Mouse (Mus musculus) C2C12 (cell line): ENCODE data around the gene Vmn1r171. TPM values are rescaled to one million over a fixed set of nuclear protein-coding genes. Genes with fewer than 3 reads are reported as not detected.
"Not testable (repeated sequence)": the region's sequence is repeated elsewhere in the genome, so short reads cannot be mapped to it uniquely, and the experiment has no call there.

Source experiments
- H3K27me3 ChIP-seq: one replicate; pipeline ENCODE4 v1.6.1; 2011; ENCODE audit not compliant: control insufficient read depth, insufficient read depth, insufficient read length
- H3K36me3 ChIP-seq: one replicate; pipeline ENCODE4 v1.6.1; 2011; ENCODE audit not compliant: control insufficient read depth, insufficient read depth
- H3K4me3 ChIP-seq: one replicate; pipeline ENCODE4 v1.5.1; 2011; ENCODE audit warnings: mild to moderate bottlenecking, control low read depth; ENCODE audit not compliant: poor library complexity, insufficient read depth, severe bottlenecking
- H3K79me2 ChIP-seq: one replicate; pipeline ENCODE4 v1.6.1; 2011; ENCODE audit not compliant: control insufficient read depth, insufficient read depth
- H3K79me3 ChIP-seq: one replicate; pipeline ENCODE4 v1.6.1; 2011; ENCODE audit warnings: low read depth, control low read depth
- H3ac ChIP-seq: one replicate; pipeline ENCODE3; 2011; ENCODE audit warnings: low read depth; ENCODE audit not compliant: control insufficient read depth, insufficient read length
- CEBPB ChIP-seq: IDR thresholded peaks from one replicate; pipeline ENCODE4 v1.6.1; 2011; ENCODE audit warnings: low read depth, mild to moderate bottlenecking, control low read depth, moderate library complexity
- CTCF ChIP-seq: IDR thresholded peaks from one replicate; pipeline ENCODE4 v1.5.1; 2011; ENCODE audit not compliant: control insufficient read depth, insufficient read depth, insufficient read length
- FOSL1 ChIP-seq: IDR thresholded peaks from one replicate; pipeline ENCODE4 v1.8.0; 2011; ENCODE audit warnings: mild to moderate bottlenecking, low read length; ENCODE audit not compliant: poor library complexity, insufficient read depth, severe bottlenecking
- MAX ChIP-seq: IDR thresholded peaks from one replicate; pipeline ENCODE4 v1.6.1; 2011; ENCODE audit warnings: mild to moderate bottlenecking, control low read depth
- MYOD1 ChIP-seq: IDR thresholded peaks from one replicate; pipeline ENCODE4 v1.6.1; 2011; ENCODE audit warnings: low read depth; ENCODE audit not compliant: control insufficient read depth, insufficient read length
- MYOG ChIP-seq: IDR thresholded peaks from one replicate; pipeline ENCODE4 v1.6.1; 2011; ENCODE audit not compliant: control insufficient read depth, insufficient read length; ENCODE audit errors: extremely low read depth
- USF1 ChIP-seq: IDR thresholded peaks from one replicate; pipeline ENCODE4 v1.6.1; 2011; ENCODE audit warnings: low read depth, mild to moderate bottlenecking, control low read depth, moderate library complexity
- long read RNA-seq, 2 experiments: library from polyadenylated mRNA; unstranded; transcript quantifications; one replicate each; pipeline ENCODE4 v2.0.0; 2019 to 2020
- polyA plus RNA-seq: library from polyadenylated mRNA; unstranded; fragments of >200 nt; fragmentation: generic; extraction: Trizol; gene quantifications from one replicate; pipeline ENCODE4 v1.2.1, GENCODE M21; 2012; ENCODE audit warnings: missing spikeins

Gene Vmn1r171
- polyA plus RNA-seq: not detected
- long read RNA-seq, experiment 1: 0 reads
- long read RNA-seq, experiment 2: 0 reads

GRCm38 (mm10) chr7:23630422-23630821 is at the start of gene Vmn1r171:
TSS of gene Vmn1r171 (plus strand) at chr7:23630722.
- TF ChIP-seq FOSL1 (no peak), CEBPB (no peak), MYOG (no peak), MYOD1 (no peak), MAX (no peak)
- Histone ChIP-seq H3K4me3 (no peak within 1 kb of the TSS), H3K79me3 (no peaks in the 10 kb centered on the region)

GRCm38 (mm10) chr7:23605875-23606274 is 24.6 kb upstream of the Vmn1r171 start, which contains the start of gene Vmn1r170:
TSS of gene Vmn1r170 (plus strand) at chr7:23606175.
- not testable (repeated sequence) for H3ac ChIP-seq, H3K79me3 ChIP-seq, H3K36me3 ChIP-seq, H3K79me2 ChIP-seq, H3K27me3 ChIP-seq, H3K4me3 ChIP-seq

More at GRCm38 (mm10) chr7:23630422-23630821, at the start of gene Vmn1r171:
- Histone ChIP-seq H3K79me2 (no peaks in the 10 kb centered on the region), H3K36me3 (no peaks in the 10 kb centered on the region), H3ac (no peak within 1 kb of the TSS), H3K27me3 (no peaks in the 10 kb centered on the region)

- no peaks in the 10 kb centered on the region for H3K79me3 ChIP-seq
- TF ChIP-seq FOSL1 (no peak), MYOG (no peak), CTCF (no peak), MAX (no peak), CEBPB (no peak), MYOD1 (no peak), USF1 (no peak)
These were observed 27.5 kb downstream of the Vmn1r171 start, which contains the start of gene Vmn1r172 for GRCm38 (mm10) chr7:23658016-23658415. TSS of gene Vmn1r172 (plus strand) at chr7:23658316.

More at GRCm38 (mm10) chr7:23658016-23658415, 27.5 kb downstream of the Vmn1r171 start, which contains the start of gene Vmn1r172:
- Histone ChIP-seq H3K4me3 (no peak within 1 kb of the TSS), H3ac (no peak within 1 kb of the TSS), H3K36me3 (no peaks in the 10 kb centered on the region), H3K79me2 (no peaks in the 10 kb centered on the region), H3K27me3 (no peaks in the 10 kb centered on the region)

Other genes starting within 250 kb of the Vmn1r171 start
- not detected for gene Nlrp5, start 244.8 kb upstream of the Vmn1r171 start, polyA plus RNA-seq
- gene Vmn1r167, start 123.5 kb upstream of the Vmn1r171 start, polyA plus RNA-seq: not detected
- gene Vmn1r168, start 91.0 kb upstream of the Vmn1r171 start, polyA plus RNA-seq: not detected
- gene Vmn1r169, start 55.2 kb upstream of the Vmn1r171 start, polyA plus RNA-seq: not detected
- not detected for gene Vmn1r170, start 24.5 kb upstream of the Vmn1r171 start, polyA plus RNA-seq
- gene Vmn1r172, start 27.6 kb downstream of the Vmn1r171 start, polyA plus RNA-seq: not detected
- not detected for gene Vmn1r173, start 70.0 kb downstream of the Vmn1r171 start, polyA plus RNA-seq
- not detected for gene Vmn1r174, start 121.5 kb downstream of the Vmn1r171 start, polyA plus RNA-seq
- not detected for gene Vmn1r175, start 179.9 kb downstream of the Vmn1r171 start, polyA plus RNA-seq
- gene Vmn1r176, start 206.7 kb downstream of the Vmn1r171 start, polyA plus RNA-seq: not detected
- not detected for gene Vmn1r177, start 235.7 kb downstream of the Vmn1r171 start, polyA plus RNA-seq